ENCODE assay signal across 8 mouse cellular contexts in genomic region chr12:112877073-112877576, GRCm38 (mm10). TPM values are rescaled to one million over a fixed set of nuclear protein-coding genes. Genes with fewer than 3 reads are reported as not detected.
DNase-seq lines count a peak whose midpoint lies in the region; ATAC-seq and TF ChIP-seq lines count a peak whose summit lies in the region.

No protein-coding gene starts in this region.

- peak overlapping the region; percentile 39 for H3K9ac ChIP-seq in intestine, embryonic 14.5 days (ENCODE audit: low read length)

- H3K36me3 ChIP-seq in forebrain, embryonic 10.5 days (replicated peaks), result no peaks in the 10 kb centered on the region
- H3K36me3 ChIP-seq in intestine, embryonic 14.5 days (ENCODE audit: control insufficient read depth, insufficient read depth, low read length), result no peaks in the 10 kb centered on the region

- H3K27ac ChIP-seq in layer of hippocampus, adult 2 months, result no peak overlapping the region
- H3K27ac ChIP-seq in forebrain, embryonic 10.5 days, result peak overlapping the region; percentile 62
- H3K27ac ChIP-seq in intestine, embryonic 14.5 days (ENCODE audit: low read depth), result no peak overlapping the region

- peak overlapping the region; percentile 80 for H3K4me2 ChIP-seq in intestine, embryonic 14.5 days (ENCODE audit: low read length)

- no peaks in the 10 kb centered on the region for H3K9me3 ChIP-seq in forebrain, embryonic 10.5 days
- H3K9me3 ChIP-seq in intestine, embryonic 14.5 days (ENCODE audit: control insufficient read depth, low read length), result no peaks in the 10 kb centered on the region

- peak overlapping the region; percentile 27; the same call in 1 of the 2 replicates for H3K4me3 ChIP-seq in layer of hippocampus, adult 2 months
- peak overlapping the region; percentile 50 for H3K4me3 ChIP-seq in forebrain, embryonic 10.5 days
- H3K4me3 ChIP-seq in intestine, embryonic 14.5 days (ENCODE audit: low read depth, low read length), result peak overlapping the region; percentile 37

- H3K27me3 ChIP-seq in forebrain, embryonic 10.5 days (ENCODE audit: poor library complexity, severe bottlenecking), result peaks cover 92% of the 10 kb centered on the region
- peaks cover 56% of the 10 kb centered on the region for H3K27me3 ChIP-seq in intestine, embryonic 14.5 days (replicated peaks; ENCODE audit: control insufficient read depth, insufficient read depth, low read length)

- no peak for DNase-seq in layer of hippocampus, adult 2 months (ENCODE audit: low spot score in 2 of 2)
- DNase-seq in layer of hippocampus, postnatal 25 days (ENCODE audit: extremely low spot score in 1 of 2, low spot score in 1 of 2), result no peak
- DNase-seq in forebrain, embryonic 10.5 days (ENCODE audit: extremely low spot score, low spot score), result no peak
- peak; percentile 72 for DNase-seq in intestine, embryonic 14.5 days (ENCODE audit: low spot score)
- peak; percentile 37 for DNase-seq in neural tube, embryonic 10.5 days (ENCODE audit: extremely low spot score, low spot score)
- no peak for DNase-seq in adrenal gland, adult (ENCODE audit: inconsistent age in 2 of 2, low spot score in 1 of 2)
- no peak for DNase-seq in yolk sac, embryonic 10.5 days (ENCODE audit: low spot score)
- no peak for DNase-seq in left cerebral cortex, adult 11 months (ENCODE audit: low spot score)

- WGBS in forebrain, embryonic 10.5 days, result 6% methylated on average over 17 of the region's 17 CpGs
- 4% methylated on average over 17 of the region's 17 CpGs for WGBS in intestine, embryonic 14.5 days

- no peak for TF ChIP-seq CTCF in layer of hippocampus, adult 2 months (conservative IDR thresholded peaks at IDR 0.05)

- no peak for ATAC-seq in intestine, embryonic 14.5 days (replicated peaks; ENCODE audit: low FRiP score, low TSS enrichment, low read depth)

- H3K4me1 ChIP-seq in forebrain, embryonic 10.5 days, result peaks cover 42% of the 10 kb centered on the region
- H3K4me1 ChIP-seq in intestine, embryonic 14.5 days (replicated peaks; ENCODE audit: control insufficient read depth, insufficient read depth, low read length), result peaks cover 25% of the 10 kb centered on the region

RNA-seq across cellular contexts. Expression of gene Gpr132, which starts 9.1 kb away (rescaled TPM):
- total RNA-seq in layer of hippocampus, adult 2 months (2021), result not detected
- under 1 TPM in 1 of 2 experiments, not detected in 1; 0.10 TPM for total RNA-seq in layer of hippocampus, postnatal 25 days (2021)
- polyA plus RNA-seq in forebrain, embryonic 10.5 days (2016; fragmentation: Nextera tagmentation; extraction: Ambion mirVana), result 0.06 and 0.07 TPM in 2 replicates
- 0.42 and 0.50 TPM in 2 replicates for polyA plus RNA-seq in intestine, embryonic 14.5 days (2014; fragmentation: Nextera tagmentation; extraction: Ambion mirVana)

RNA-seq across cellular contexts. Expression of gene Cdca4, which starts 47.9 kb away (rescaled TPM):
- total RNA-seq in layer of hippocampus, adult 2 months (2021), result 10 to 100 TPM in 1 of 2 experiments, 1 to 10 TPM in 1; 7.1 to 10.8 TPM
- total RNA-seq in layer of hippocampus, postnatal 25 days (2021), result 1 to 10 TPM; 8.0 to 9.7 TPM
- 189 and 199 TPM in 2 replicates for polyA plus RNA-seq in forebrain, embryonic 10.5 days (2016; fragmentation: Nextera tagmentation; extraction: Ambion mirVana)
- 116 and 126 TPM in 2 replicates for polyA plus RNA-seq in intestine, embryonic 14.5 days (2014; fragmentation: Nextera tagmentation; extraction: Ambion mirVana)

RNA-seq across cellular contexts. Expression of gene Jag2, which starts 52.5 kb away (rescaled TPM):
- 10 to 100 TPM; 44.1 to 52.1 TPM for total RNA-seq in layer of hippocampus, adult 2 months (2021)
- total RNA-seq in layer of hippocampus, postnatal 25 days (2021), result 10 to 100 TPM; 40.3 to 46.3 TPM
- polyA plus RNA-seq in forebrain, embryonic 10.5 days (2016; fragmentation: Nextera tagmentation; extraction: Ambion mirVana), result 2.3 and 3.8 TPM in 2 replicates
- 4.1 and 4.4 TPM in 2 replicates for polyA plus RNA-seq in intestine, embryonic 14.5 days (2014; fragmentation: Nextera tagmentation; extraction: Ambion mirVana)

Comparison
In these comparisons a context has a peak if more than half of its experiments do, and no peak if none do; other contexts are left out.
1. DNase-seq: peak in intestine, embryonic 14.5 days (single experiment) and neural tube, embryonic 10.5 days (single experiment); none in layer of hippocampus, adult 2 months (0 of 2), layer of hippocampus, postnatal 25 days (0 of 2), forebrain, embryonic 10.5 days (single experiment), adrenal gland, adult (0 of 2), yolk sac, embryonic 10.5 days (single experiment) and left cerebral cortex, adult 11 months (single experiment).
2. Peak in every context shown above with its lines, with median percentiles within 50 percentile points of each other: H3K4me3 ChIP-seq.